Comparison of ENCODE assay signal across 7 mouse cellular contexts in genomic region chr1:179142177-179142576, GRCm38 (mm10).
DNase-seq lines count a peak whose midpoint lies in the region; ATAC-seq and TF ChIP-seq lines count a peak whose summit lies in the region.

No protein-coding gene starts in this region.

- ATAC-seq in hindbrain, embryonic 13.5 days (ENCODE audit: low FRiP score), result 0 out of 2 replicates have a peak, but pooled peaks have one; percentile 29
- no peak for ATAC-seq in midbrain, postnatal 0 days (ENCODE audit: low FRiP score)

- H3K4me3 ChIP-seq in embryonic facial prominence, embryonic 10.5 days, result no peak overlapping the region
- H3K4me3 ChIP-seq in hindbrain, embryonic 13.5 days, result no peak overlapping the region
- H3K4me3 ChIP-seq in midbrain, postnatal 0 days (ENCODE audit: low read depth, low read length), result no peak overlapping the region

- no peaks in the 10 kb centered on the region for H3K36me3 ChIP-seq in embryonic facial prominence, embryonic 10.5 days (replicated peaks)
- H3K36me3 ChIP-seq in hindbrain, embryonic 13.5 days, result no peaks in the 10 kb centered on the region
- H3K36me3 ChIP-seq in midbrain, postnatal 0 days (ENCODE audit: insufficient read depth, low read length), result no peaks in the 10 kb centered on the region

- peaks cover 55% of the 10 kb centered on the region for H3K4me1 ChIP-seq in embryonic facial prominence, embryonic 10.5 days
- H3K4me1 ChIP-seq in hindbrain, embryonic 13.5 days (replicated peaks), result peaks cover 3% of the 10 kb centered on the region; the same call in 1 of the 2 replicates
- H3K4me1 ChIP-seq in midbrain, postnatal 0 days (ENCODE audit: insufficient read depth, low read length), result no peaks in the 10 kb centered on the region

- H3K9me3 ChIP-seq in embryonic facial prominence, embryonic 10.5 days, result no peaks in the 10 kb centered on the region
- no peaks in the 10 kb centered on the region for H3K9me3 ChIP-seq in hindbrain, embryonic 13.5 days
- H3K9me3 ChIP-seq in midbrain, postnatal 0 days (ENCODE audit: low read length), result no peaks in the 10 kb centered on the region

- WGBS in embryonic facial prominence, embryonic 10.5 days, result 45% methylated on average over 3 of the region's 3 CpGs
- 48% methylated on average over 3 of the region's 3 CpGs for WGBS in hindbrain, embryonic 13.5 days
- WGBS in midbrain, postnatal 0 days, result 54% methylated on average over 3 of the region's 3 CpGs

- H3K4me2 ChIP-seq in hindbrain, embryonic 13.5 days, result no peak overlapping the region
- H3K4me2 ChIP-seq in midbrain, postnatal 0 days (ENCODE audit: low read depth, low read length, poor library complexity, severe bottlenecking), result no peak overlapping the region

- H3K27me3 ChIP-seq in embryonic facial prominence, embryonic 10.5 days (replicated peaks; ENCODE audit: low read depth, poor library complexity, severe bottlenecking), result no peaks in the 10 kb centered on the region
- H3K27me3 ChIP-seq in hindbrain, embryonic 13.5 days, result peaks cover 4% of the 10 kb centered on the region; the same call in 1 of the 2 replicates
- H3K27me3 ChIP-seq in midbrain, postnatal 0 days (ENCODE audit: insufficient read depth, low read length), result no peaks in the 10 kb centered on the region

- H3K27ac ChIP-seq in embryonic facial prominence, embryonic 10.5 days (replicated peaks), result 0 out of 2 replicates have a peak overlapping the region, but pooled peaks have one; percentile 59
- H3K27ac ChIP-seq in hindbrain, embryonic 13.5 days, result no peak overlapping the region
- H3K27ac ChIP-seq in midbrain, postnatal 0 days (ENCODE audit: low read depth, low read length), result no peak overlapping the region

- DNase-seq in urinary bladder, postnatal 14 days (ENCODE audit: low spot score), result peak; percentile 50
- DNase-seq in urinary bladder, postnatal 10 days (ENCODE audit: low spot score), result no peak
- peak; percentile 68 for DNase-seq in adrenal gland, postnatal 14 days
- DNase-seq in embryonic facial prominence, embryonic 10.5 days (ENCODE audit: low spot score), result peak; percentile 63
- DNase-seq in left cerebral cortex, postnatal 4 days, result peak; percentile 39
- DNase-seq in midbrain, postnatal 0 days (ENCODE audit: low spot score), result peak; percentile 74

- TF ChIP-seq CTCF in midbrain, postnatal 0 days (IDR thresholded peaks at IDR 0.05), result peak; percentile 70

- intact Hi-C loops in left cerebral cortex, postnatal 4 days (cut with DNase I), result loop anchor here (5.0 kb wide), 1 partner anchor 615 kb away; the partner anchor contains the start of gene Kif26b

- H3K9ac ChIP-seq in hindbrain, embryonic 13.5 days, result no peak overlapping the region
- no peak overlapping the region for H3K9ac ChIP-seq in midbrain, postnatal 0 days (replicated peaks; ENCODE audit: low read length, poor library complexity, severe bottlenecking)
